Mouse (Mus musculus): ENCODE data around the gene Gnb1l.
A peak's percentile ranks its signal among the peaks of the same experiment; 100 is the strongest.

Gnb1l gene

DNA sequence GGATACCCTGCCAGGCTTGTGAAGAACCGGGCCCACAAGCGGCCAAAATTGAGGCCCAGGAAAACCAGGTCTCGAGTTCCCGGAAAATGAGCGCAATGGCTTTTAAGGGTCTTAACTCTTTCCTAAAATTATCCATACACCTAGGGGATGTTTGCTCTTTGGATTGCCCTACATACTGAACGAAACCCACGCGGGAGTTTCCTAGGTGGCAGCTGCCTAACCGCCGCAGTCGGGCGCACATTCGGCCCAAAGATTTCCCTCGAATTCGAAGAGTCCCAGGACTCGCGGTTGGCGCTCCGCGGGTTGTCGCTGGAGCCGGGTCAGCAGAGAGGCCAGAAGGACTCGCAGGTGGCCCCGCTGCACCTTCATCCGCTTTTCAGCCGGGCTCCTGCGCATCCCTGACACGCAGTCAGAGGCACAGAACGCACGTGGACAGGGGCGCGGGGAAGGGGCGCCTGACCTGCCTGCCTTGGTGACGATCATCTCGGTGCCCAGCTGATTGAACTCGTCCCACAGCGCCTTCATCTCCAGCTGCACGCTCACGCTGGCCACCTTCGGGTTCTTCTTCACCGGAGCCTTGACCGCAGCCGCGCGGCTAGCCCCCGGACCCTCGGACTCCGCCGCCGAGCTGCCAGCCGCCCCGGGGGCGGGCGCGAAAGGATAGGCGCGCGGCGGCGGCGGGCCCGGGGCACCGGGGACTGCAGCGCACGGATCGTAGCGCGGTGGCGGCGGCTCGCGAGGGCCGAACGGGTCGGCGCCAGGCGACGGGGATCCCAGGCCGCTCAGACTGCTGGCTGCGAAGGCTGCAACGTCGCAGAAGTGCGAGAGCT, 87.8 kb downstream of the Gnb1l start:
- no peak for DNase-seq (ENCODE audit: low spot score in 2 of 2)

DNA sequence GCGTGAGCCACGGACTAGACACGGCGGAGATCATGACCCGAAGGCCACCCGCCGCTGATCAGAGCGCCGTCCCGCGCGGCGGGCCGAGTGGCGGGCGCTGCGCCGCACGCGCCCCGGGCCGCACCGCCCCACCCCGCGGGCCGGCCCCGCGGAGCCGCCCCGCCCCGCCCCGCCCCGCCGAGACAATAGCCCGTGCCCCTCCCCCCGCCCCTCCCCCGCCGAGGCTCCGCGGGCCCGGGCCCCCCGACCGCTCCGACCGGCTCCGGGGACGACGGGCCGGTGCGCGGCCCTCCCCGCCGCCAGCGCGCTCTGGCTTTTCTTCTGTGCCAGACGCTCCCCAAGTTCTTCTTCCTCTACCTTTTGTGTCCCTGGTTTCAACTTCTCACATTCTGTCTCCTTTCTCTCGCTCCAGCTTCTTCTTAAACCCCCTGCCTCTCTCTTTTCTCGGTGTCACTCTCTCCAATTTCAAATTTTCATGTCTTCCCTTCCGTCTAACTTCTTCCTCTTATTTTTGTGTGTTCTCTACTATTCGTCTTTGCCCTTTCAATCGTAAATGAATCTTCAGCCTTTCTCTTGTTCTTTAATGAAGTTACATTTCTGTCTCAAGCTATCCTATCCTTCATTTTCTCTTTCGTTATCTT, 88.5 kb downstream of the Gnb1l start:
- no peak for DNase-seq (ENCODE audit: low spot score in 2 of 2)

DNA sequence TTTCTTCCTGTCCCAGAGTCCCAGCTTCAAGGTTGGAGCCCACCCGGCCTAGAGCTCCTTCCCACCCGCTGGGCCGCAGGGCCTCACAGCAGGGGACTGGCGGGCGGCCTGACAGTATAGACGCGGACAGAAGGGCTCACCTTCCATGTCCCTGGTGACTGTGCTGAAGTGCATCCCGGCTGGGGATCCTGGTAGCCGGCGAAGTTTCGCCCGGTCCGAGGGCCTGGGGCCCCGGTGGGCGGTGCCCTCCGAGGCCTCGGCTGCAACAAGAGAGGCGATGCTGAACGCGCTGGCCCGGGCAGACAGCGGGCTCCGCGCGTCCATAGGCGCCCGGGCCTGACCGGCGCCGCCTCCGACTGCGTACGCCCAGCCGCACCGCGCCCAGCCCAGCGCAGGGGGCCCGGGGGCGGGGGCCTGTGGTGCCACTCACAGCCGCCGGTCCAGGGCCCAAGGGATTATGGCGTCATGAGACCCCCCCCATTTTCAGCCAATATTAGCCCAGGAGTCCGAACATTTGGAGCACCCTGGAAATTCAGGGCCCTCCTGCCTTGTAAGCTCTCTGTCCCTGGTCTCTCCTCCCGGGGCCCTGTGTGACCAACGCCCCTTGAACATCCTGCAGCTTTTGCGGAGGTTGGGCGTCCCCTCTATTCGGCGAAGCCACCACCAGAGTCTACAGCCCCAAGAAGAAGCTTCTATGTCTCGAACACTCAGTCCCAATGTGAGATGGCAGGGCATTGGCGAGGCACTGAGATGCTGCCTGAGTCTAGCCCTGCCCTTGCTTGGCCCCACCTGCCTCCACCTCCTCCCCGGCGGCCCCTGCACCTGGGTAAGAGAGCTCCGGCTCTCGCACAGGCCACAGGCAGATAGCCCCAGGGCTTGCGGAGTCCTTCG, 89.6 kb downstream of the Gnb1l start:
- no peak for DNase-seq (ENCODE audit: low spot score in 2 of 2)

DNA sequence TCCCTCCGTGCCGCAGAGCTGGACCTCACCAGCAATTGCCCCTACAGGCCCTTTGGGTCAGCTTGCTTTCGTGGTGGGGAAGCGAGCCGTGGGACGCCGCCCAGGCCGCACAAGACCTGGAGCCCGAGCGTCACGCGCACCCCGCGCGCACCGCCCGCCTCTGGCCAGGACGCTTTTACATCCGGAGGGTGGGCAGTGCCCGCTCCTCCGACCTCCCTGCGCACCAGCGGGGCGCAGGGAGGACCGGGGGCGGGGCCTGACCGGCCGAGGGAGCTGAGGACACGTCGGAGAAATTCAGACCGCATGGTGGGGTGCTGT, 90.2 kb downstream of the Gnb1l start:
- DNase-seq (ENCODE audit: low spot score in 2 of 2), result no peak

GRCm38 (mm10) chr16:18589080-18589621, 90.6 kb downstream of the Gnb1l start:
- DNase-seq (ENCODE audit: low spot score in 2 of 2), result no peak

GRCm38 (mm10) chr16:18589804-18590790, 91.6 kb downstream of the Gnb1l start, which contains the start of gene Tbx1:
Tbx1 (minus strand) TSS chr16:18590671.
- no peak for DNase-seq (ENCODE audit: low spot score in 2 of 2)

DNA sequence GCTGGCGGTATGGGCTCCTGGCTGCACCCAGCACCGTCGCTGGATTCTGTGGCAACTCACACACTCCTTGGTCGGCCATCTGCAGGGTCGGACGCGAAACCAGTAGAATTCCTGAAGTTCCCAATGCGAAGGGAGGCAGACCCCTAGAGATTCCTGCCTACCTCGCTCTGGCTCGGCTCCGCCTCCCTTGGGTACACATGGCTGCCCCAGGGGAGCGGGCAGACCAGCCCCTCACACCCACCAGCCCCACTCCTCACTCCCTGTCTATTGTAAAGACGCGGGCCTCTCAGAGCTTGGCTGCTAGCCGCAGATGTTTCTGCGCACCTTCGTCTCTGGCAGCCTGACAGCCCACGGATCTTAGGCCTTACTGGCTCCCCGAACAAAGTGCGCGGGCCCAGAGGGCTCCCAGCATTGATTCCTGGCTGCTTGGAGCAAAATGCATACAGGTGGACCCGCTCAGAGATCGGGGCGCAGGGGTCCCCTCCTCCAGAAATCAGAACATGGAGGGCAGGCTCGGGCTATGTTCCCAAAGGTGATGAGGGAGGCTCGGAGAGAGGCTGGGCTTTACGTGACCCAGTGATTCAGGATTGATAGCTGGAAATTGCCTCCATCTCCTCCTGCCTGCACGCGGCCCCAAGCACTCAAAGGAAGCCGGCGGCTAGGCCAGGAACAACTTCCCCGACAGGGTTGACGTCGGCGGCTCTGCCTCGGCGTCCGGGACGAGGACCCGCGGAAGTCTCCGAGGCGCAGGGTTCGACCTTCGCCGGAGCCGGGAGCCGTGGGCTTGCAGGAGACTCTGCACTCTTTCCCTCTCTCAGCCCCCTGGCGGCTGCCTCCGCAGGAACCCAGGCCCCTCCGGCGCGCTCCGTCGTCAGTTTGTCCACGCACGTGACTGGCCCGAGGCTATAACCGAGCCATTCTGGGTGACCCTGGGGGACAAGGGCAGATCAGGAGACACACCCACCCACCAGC, 92.8 kb downstream of the Gnb1l start:
- no peak for DNase-seq (ENCODE audit: low spot score in 2 of 2)

DNA sequence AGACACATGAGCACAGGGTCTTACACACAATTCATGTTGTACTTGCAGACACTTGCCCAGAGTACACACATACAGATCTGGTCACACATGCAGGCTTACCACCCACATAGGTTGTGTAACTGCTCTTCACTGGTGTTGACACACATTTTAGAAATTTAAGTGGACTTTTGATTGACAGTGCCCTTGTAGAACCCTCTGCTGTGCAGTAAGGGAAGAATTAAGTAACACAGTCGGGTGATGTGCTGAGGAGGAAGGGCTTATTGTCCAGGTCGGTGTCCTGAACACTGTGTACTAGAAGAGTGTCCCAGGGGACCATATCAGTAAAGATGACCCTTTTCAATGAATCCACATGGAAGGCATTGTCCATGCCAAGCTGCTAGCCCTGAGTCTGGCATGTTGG, 95.4 kb downstream of the Gnb1l start:
- DNase-seq (ENCODE audit: low spot score in 2 of 2), result no peak

DNA sequence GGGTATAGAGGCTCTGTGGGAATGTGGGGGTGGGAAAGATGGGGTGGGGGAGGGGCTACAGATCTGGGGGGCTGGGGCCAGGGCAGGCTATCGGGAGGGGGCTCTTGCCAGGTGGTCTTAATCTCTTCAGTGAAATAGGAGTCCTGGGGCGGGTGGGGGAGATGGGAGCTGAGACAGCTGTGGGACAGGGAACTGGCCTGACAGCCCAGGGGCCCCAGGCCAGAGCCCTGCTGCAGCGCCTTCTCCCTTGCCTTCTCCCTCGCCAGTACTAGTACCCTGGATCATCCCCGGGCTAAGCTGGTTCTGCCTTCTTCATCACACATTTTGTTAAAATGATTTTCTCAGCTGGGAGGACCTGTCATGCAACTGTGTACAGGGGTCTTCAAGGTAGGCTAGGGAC, 97.7 kb downstream of the Gnb1l start:
- no peak for DNase-seq (ENCODE audit: low spot score in 2 of 2)

GRCm38 (mm10) chr16:18598006-18598405, 99.5 kb downstream of the Gnb1l start:
- no peak for DNase-seq (ENCODE audit: low spot score in 2 of 2)

DNA sequence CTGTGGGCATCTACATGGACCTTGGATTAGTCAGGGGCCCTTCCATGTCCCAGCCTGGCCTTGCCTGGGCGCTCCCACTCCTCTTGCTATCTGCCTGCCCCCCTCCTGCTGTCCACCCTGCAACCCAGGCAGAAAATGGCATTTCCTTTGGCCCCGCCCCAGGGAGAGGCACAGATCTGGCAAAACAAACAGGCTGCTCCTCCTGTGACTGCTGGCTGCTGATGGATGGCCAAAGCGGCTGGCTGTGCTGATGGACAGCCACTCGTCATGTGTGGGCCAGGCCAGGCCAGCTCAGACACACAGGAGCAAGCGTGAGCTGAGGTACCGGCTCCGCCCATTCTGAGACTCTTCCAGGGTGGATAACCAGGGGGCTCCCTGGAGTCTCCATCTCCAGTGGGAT, 102.9 kb downstream of the Gnb1l start:
- DNase-seq (ENCODE audit: low spot score in 2 of 2), result peak in 1 of 2 experiments; percentile 28

- no peak for DNase-seq (ENCODE audit: low spot score in 2 of 2)
These were observed 105.8 kb downstream of the Gnb1l start for GRCm38 (mm10) chr16:18604267-18604701.

- DNase-seq (ENCODE audit: low spot score in 2 of 2), result peak in 1 of 2 experiments; percentile 36
These were observed 107.2 kb downstream of the Gnb1l start for GRCm38 (mm10) chr16:18605705-18606104.

DNA sequence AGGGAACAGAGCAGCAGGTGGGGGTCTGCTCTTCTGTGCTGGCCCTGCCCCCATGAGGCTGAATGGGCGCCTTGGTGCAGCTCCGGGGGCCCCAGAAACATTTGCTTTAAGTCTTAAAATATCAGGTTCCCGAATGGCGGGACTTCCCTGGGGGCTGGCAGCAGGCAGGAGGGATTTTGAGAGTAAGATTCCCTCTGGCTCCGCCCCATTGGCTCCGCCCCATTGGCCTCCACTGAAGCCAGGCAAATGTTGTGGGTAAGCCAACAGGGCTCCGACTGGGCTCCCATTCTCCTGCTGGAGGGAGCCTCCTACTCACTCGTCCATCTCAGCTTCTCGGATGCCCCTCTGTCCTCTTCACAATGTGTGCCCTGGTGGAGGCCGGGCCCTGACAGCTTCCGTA, 109.7 kb downstream of the Gnb1l start:
- DNase-seq (ENCODE audit: low spot score in 2 of 2), result no peak

DNA sequence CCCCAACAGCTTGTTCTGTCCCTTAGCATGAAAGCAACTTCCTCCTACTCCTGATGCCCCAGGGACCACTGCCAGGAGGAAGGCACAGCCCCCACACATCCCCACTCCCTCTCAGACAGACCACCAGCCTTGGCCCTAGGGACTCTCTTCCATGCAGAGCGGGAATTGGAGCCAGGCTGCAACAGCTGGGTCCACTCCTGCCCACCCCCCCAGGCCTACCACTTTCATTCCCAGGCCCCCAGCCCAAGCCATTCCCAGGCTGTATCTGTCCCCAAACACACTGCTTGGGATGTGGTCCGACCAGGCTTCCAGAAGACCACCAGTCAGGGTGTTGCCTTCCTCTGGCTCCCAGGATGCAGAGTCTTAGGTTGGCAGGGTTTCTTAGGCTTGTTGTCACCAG, 110.6 kb downstream of the Gnb1l start:
- DNase-seq (ENCODE audit: low spot score in 2 of 2), result no peak

- no peak for DNase-seq (ENCODE audit: low spot score in 2 of 2)
These were observed 113.2 kb downstream of the Gnb1l start for GRCm38 (mm10) chr16:18611752-18612151.

GRCm38 (mm10) chr16:18613301-18613700, 114.8 kb downstream of the Gnb1l start:
- DNase-seq (ENCODE audit: low spot score in 2 of 2), result no peak

Measured in urinary bladder, postnatal 36 days (tissue).